Mouse (Mus musculus) retina, postnatal 1 day (tissue): ENCODE measurements around the gene Gm49384.

Experiments used
- DNase-seq: peaks from one replicate; pipeline ENCODE4 v3.0.0-alpha.2; 2012

The Gm49384 gene

GRCm38 (mm10) chr12:69198985-69199384, 5.1 kb downstream of the Gm49384 start:
- no peak for DNase-seq

- DNase-seq, result peak; percentile 84
Observed at GRCm38 (mm10) chr12:69198164-69198535, 5.9 kb downstream of the Gm49384 start, which contains the start of gene Dnaaf2. Gene Dnaaf2 (minus strand): TSS chr12:69198429.

GRCm38 (mm10) chr12:69197378-69198163, 6.5 kb downstream of the Gm49384 start:
- peak; percentile 67 for DNase-seq

- DNase-seq, result peak; percentile 93
Observed at GRCm38 (mm10) chr12:69196444-69197377, 7.4 kb downstream of the Gm49384 start, which contains the start of gene Gm49383. Gene Gm49383 (minus strand): TSS chr12:69197104.

- DNase-seq, result no peak
Observed at GRCm38 (mm10) chr12:69192637-69193036, 11.4 kb downstream of the Gm49384 start.

- DNase-seq, result no peak
Observed at GRCm38 (mm10) chr12:69191396-69191795, 12.7 kb downstream of the Gm49384 start.

- no peak for DNase-seq
Observed at GRCm38 (mm10) chr12:69190522-69190921, 13.5 kb downstream of the Gm49384 start.

GRCm38 (mm10) chr12:69190074-69190473, 14.0 kb downstream of the Gm49384 start:
- no peak for DNase-seq

- no peak for DNase-seq
Observed at GRCm38 (mm10) chr12:69186811-69187471, 17.1 kb downstream of the Gm49384 start.

- no peak for DNase-seq
Observed at GRCm38 (mm10) chr12:69185371-69185770, 18.7 kb downstream of the Gm49384 start.

GRCm38 (mm10) chr12:69184342-69185295, 19.4 kb downstream of the Gm49384 start:
- peak; percentile 67 for DNase-seq

- DNase-seq, result peak; percentile 99
Observed at GRCm38 (mm10) chr12:69183583-69184308, 20.3 kb downstream of the Gm49384 start, which contains the start of the genes Rpl36al and Mgat2. Gene Rpl36al (minus strand): TSS chr12:69184083. Gene Mgat2 (plus strand): TSS chr12:69184157.

GRCm38 (mm10) chr12:69181800-69182199, 22.3 kb downstream of the Gm49384 start:
- no peak for DNase-seq

GRCm38 (mm10) chr12:69179371-69179770, 24.7 kb downstream of the Gm49384 start:
- DNase-seq, result peak; percentile 30

GRCm38 (mm10) chr12:69177526-69177925, 26.5 kb downstream of the Gm49384 start:
- no peak for DNase-seq

- DNase-seq, result no peak
Observed at GRCm38 (mm10) chr12:69175975-69176374, 28.1 kb downstream of the Gm49384 start.

- no peak for DNase-seq
Observed at GRCm38 (mm10) chr12:69171307-69171706, 32.8 kb downstream of the Gm49384 start.

GRCm38 (mm10) chr12:69168461-69169106, 35.5 kb downstream of the Gm49384 start, which contains the start of gene Lrr1:
Gene Lrr1 (plus strand): TSS chr12:69168814.
- DNase-seq, result peak; percentile 91

GRCm38 (mm10) chr12:69167656-69168460, 36.2 kb downstream of the Gm49384 start:
- no peak for DNase-seq
